Mouse (Mus musculus) gonadal fat pad, adult 2 months (tissue): ENCODE data around the gene Slc25a22. TPM values are rescaled to one million over a fixed set of nuclear protein-coding genes. Genes with fewer than 3 reads are reported as not detected.

Experiments
- DNase-seq: peaks from one replicate; pipeline ENCODE4 v3.0.0-alpha.2; 2012; ENCODE audit warnings: low read depth
- polyA plus RNA-seq: library from polyadenylated mRNA; depleted of rRNA; stranded (reverse); fragments of >200 nt; gene quantifications from 2 replicates; pipeline ENCODE4 v1.2.3, GENCODE M21; 2012; rRNA removed

Gene Slc25a22
- 120 TPM in 2 replicates for polyA plus RNA-seq

DNA sequence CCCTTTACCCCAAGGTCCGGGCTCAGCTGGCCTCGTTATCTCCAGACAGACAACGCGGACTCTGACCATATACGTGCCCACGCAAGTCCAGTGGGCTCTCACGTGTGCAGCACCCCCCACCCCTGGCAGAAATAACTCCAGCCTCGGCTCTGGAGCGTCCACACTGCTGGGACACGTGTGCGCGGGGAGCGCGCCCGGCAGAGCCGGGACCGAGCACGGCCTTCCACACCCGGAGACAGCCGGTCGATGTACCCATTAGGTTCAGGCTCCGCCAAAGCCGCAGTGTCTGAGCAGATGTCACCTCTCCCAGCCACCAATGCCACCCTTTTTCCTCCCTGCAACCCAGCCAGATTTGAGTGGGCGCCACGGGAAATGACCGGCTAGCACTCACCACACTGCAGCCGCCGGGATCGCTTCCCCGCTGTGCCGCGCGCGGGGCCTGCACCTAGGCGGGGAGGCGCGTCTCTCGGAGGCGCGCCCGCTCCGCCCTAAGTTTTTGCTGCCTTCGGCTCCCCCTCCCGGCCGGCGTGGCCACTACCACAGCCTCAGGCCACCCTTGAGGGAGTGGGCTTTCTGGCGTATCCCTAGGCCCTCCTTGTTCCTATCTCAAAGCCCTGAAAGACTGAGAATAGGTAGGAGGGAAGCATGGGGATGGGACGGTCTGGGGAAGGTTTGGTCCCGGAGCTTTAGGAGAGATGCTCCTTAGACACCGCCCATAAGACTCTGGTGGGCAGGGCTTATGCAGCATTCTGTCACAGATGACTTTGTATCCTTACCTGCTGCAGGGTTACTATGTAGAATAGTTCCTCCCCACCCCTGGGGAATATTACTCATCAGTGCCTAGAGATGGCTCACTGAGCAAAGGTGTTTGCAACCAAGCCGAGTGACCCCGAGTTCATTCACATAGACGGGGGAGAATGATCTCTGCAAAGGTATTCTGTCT lies at the start of gene Slc25a22:
Slc25a22 (minus strand) TSS at position 715 of the 943 bp plus-strand sequence.
- DNase-seq: no peak

DNA sequence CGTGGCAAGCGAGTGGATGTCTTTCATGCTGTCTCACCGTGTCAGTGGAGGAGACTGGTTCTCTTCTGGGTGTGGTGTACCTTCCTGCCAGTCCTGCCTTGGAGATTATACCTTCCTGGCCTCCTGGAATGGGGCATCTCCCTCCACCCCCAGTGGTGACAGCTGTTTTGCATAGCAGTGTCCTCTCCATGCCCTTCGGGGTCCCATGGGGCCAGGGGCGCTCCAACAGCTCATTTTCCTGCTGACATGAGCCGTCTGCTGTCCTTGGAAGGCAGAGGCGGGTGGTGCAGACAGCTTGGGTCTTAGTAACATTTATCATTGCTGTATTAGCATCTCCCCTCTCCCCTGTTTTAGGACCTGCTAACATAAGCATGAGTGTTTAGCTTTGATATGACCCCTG lies 49.4 kb upstream of the Slc25a22 start:
- DNase-seq: no peak

DNA sequence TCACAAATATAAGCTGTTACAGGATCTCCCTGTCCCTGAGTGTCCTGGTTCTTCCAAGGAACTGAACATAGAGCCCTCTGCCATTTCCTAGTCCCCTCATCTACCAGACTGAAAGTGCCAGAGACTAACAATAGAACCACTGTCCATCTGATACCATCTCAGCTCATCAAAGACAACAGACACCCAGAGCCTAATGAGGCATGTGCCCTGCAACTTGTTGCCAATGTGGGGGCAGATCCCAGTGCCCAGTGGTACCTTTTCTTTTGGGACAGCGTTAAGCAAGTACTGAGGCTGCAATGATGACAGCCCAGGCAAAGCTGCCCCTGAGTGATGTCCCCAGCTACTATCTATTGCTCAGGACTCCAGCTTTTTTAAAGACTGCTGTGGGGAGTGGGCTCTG lies 48.5 kb upstream of the Slc25a22 start:
- no peak for DNase-seq

DNA sequence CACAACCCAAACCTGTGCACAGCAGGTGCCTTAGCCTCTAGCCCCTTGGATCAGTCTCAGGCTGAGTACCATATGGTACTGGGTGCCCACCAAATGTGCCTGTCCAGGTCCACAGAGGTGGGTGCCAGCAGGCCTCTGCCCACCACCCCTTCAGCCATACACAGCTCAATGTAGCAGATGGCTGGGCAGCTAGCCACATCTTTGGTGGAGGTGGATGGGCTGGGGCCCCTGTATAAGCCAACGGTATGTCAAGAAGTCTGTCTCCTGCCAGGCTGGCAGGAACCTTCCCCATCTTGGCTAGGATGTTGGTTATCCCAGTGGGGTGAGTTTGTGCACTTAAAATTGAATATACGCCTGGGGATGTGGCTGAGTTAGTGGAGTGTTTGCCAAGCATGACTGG lies 47.9 kb upstream of the Slc25a22 start:
- no peak for DNase-seq

- no peak for DNase-seq
Observed at GRCm38 (mm10) chr7:141485186-141485585, 47.5 kb upstream of the Slc25a22 start.

DNA sequence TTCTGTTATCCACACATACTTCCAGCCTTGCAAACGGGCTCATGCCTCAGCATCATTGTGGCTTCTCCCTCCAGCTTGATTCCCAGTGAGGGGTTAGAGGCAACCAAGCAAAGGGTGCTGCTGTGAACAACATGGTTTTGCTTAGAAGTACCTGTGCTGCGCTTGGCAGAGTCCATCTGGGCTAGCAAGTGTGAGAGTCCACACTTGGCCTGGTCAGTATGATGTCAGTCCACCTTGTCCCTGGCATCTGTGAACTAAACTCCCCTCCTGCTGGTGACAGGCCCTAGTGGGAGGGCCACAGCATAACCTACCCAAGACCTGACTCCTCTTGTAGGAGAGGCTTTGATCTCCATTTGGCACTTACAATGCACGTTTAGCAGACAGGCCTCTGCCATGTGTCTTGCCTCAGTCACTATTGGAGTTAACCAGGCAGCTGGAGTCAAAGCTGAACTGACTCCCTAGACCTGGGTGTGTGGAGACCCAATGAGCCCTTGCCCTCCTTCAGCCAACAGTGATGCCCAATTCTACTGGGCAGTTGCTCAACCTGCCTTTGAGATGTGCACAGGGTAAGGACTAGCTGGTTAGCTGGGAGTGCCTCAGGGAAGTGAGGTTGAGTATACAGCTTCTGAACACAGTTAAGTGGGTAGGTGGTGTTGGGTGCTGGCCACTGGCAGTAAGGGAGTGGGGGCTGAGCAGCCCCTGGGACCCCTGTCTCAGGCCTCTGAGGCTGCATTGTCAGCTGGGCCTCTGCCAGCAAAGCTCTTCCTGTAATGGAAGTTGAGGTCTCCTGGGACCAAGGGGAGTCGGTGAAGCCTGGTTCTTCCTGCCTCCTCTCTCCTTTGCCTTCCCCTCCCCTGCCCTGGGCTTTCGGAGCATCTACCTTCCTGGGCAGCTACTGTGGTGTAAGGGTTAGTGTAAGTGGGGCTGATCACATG lies 46.8 kb upstream of the Slc25a22 start:
- DNase-seq: no peak

GRCm38 (mm10) chr7:141483114-141483653 lies 45.5 kb upstream of the Slc25a22 start:
- no peak for DNase-seq

- DNase-seq: no peak
Observed at GRCm38 (mm10) chr7:141482531-141483024, 44.9 kb upstream of the Slc25a22 start.

DNA sequence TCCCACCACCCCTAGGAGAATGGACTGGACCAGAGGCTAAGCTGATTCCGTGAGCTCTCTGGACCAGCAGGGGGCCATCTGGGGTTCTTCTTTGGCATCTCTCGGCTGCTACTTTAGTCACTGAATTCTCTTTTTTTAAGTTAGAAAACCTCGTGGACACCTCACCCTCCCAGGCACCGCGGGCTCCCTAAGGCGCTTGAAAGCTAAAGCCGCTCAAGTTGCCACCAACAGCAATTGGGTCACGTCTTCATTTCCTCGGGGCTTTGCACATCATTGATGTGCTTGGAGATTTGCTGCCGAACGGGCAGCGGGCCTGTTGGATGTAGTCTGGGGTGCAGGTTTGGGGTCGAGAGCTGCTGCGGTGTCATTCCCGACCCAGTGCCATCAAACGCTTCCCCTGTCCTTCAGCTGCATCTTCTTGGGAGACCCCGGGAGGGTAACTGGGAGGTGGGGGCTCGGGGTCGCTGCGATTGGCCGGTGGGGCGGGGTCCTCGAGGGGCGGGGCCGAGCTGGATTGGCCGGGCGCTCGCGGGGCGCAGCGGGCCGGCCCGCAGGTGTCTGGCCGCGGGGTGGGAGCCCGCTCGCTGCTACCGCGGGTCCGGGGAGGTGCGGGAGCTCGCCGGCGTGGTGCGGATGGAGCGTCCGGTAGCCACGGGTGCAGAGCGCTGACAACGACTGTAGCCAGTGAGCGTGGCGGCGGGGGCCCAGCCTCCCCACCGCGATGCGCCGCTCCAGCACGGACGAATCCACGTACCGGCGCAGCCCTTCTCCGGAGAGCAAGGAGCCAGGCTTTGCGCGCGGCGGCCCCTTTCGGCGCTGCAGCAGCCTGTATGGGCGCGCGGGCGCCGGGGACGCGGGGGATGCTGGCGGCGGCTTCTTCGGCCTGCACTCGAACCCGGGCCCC lies 44.1 kb upstream of the Slc25a22 start:
- no peak for DNase-seq

- DNase-seq: no peak
Observed at GRCm38 (mm10) chr7:141480842-141481497, 43.3 kb upstream of the Slc25a22 start.

DNA sequence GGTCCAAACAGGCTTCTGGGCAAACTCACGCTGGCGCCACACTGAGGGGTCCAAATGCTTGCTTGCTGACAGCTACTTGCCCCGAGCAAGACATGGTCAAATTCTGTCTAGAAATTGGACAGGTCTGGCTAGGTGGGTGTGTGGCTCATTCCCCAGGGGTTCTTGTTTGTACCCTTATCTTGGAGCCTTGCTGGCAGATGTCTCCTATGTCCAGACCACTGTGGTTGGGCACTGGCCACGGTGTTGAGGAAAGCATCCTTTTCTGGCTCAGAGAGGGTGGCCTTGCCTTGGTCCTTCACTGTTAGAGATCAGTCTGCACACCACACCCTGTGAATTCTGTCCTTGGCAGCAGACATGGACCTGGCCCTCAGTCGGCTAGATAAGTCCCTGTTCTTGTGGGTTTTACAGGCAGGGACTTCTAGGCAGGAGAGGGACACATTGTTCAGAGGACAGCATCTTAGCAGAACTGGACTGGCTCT lies 40.6 kb upstream of the Slc25a22 start:
- no peak for DNase-seq

GRCm38 (mm10) chr7:141477578-141478269 lies 40.0 kb upstream of the Slc25a22 start:
- no peak for DNase-seq

DNA sequence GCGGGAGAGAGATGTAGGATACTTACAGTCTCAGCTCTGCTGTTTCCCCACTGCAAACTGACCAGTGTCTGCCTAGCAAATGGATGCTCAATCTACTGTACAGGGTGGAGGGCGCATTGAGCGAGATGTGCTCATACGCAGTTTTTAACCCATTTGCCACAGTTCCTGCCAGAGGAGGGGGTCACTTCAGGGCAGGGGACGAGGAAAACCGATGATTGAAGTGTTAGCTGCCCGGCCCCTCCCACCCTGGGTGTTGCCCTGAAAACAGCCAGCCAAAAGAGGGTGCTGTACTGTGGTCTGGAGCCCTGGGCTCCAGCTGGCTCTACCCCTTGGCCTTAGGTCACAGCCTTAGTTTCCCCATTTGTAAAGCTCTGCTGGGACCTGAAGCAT lies 39.3 kb upstream of the Slc25a22 start:
- no peak for DNase-seq

DNA sequence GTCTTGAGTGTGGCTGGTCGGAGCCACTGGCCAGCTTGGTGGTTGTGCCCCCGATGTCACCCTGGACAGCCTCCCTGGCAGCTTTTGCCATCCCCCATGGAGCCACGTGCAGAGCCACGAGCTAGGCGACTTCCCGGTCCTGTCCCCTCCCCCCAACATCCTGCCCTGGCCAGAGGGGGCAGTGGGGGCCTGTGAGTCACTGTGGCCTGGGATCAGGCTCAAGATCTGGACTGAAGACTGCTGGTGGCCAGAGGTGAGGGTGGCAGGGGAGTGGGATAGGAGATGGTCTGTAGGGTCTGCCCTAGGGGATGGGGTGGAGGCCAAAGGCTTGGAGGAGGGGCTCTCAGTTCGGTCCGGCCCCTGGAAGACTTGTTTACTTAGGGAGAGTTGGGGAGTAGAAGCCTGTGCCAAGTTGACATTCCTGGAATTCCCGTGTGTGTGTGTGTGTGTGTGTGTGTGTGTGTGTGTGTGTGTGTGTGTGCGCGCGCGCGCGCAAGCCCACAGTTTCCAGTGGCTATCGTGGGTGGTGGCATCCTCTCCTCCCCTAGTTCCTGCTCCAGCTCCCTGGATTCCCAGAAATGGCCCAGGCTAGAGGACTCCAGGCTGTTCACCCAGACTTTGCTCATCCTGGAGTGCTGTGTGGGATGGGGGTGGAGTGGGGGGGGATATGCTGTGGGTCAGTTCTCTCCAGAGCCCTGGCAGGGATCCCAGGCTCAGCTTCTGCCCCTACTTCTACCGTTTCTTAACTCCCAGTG lies 38.7 kb upstream of the Slc25a22 start:
- no peak for DNase-seq

GRCm38 (mm10) chr7:141475805-141476158 lies 38.1 kb upstream of the Slc25a22 start:
- DNase-seq: no peak

DNA sequence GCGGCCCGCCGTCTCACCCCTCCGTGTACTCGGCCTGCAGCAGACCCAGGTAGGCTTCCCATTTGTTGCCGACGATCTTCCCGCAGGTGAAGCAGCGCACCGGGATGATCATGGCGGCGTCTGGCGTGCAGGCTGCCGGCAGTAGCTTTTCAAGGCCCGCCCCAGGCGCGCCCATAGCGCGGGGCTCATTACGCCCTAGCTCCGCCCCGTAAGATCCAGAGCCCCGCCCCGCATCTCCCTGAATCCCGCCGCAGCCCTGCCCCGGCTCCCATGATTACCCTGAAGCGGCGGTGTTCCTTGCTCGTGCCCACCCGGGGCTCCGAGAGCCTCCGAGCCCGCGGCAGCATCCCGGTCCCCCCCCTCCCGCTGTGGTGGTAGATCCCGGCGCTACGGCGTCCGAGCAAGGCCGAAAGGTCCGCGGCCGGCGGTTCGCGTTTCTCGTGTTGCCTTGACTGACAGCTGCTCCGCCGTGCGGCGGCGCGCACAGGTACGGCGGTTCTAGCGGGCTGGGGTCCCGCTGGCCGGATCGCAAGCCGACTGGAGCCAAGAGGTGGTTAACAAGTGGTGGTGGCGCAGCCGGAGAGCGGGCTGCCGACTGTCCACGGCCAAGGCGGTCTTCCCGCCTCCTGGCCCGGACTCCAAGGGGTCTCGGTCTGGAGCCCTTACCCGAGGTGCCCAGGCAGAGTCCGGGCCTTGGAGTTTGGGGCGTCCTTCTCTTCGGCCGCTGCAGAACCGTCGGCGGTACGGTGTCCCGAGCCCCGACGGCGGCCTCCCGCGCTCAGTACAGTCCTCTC lies 37.5 kb upstream of the Slc25a22 start, which contains the start of the genes Polr2l and Tspan4:
Polr2l (minus strand) TSS at position 122 of the 794 bp plus-strand sequence.
Tspan4 (plus strand) TSS at position 230 of the 794 bp plus-strand sequence.
- no peak for DNase-seq

GRCm38 (mm10) chr7:141474160-141474559 lies 36.5 kb upstream of the Slc25a22 start:
- DNase-seq: no peak

DNA sequence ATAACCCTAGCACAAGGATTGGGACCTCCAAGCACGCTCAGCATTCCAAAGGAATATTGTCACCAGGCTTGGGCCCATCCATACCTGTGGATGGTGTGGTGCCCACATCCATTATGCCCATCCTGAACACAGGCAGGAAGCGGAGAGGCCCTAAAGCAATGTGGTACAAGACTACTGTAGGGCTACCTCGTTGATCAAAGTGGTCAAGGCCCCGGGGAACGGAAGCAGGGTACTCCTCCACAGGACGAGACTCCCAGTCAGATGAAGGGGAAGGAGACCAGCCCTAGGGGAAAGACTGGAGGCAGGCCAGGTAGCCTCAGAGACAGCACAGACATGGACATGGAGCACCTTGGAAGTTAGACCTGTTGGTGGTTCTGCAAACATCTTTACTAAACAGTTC lies 35.1 kb upstream of the Slc25a22 start:
- no peak for DNase-seq
